Mouse (Mus musculus): Measurements from ENCODE around the gene Col5a1.

The Col5a1 gene

DNA sequence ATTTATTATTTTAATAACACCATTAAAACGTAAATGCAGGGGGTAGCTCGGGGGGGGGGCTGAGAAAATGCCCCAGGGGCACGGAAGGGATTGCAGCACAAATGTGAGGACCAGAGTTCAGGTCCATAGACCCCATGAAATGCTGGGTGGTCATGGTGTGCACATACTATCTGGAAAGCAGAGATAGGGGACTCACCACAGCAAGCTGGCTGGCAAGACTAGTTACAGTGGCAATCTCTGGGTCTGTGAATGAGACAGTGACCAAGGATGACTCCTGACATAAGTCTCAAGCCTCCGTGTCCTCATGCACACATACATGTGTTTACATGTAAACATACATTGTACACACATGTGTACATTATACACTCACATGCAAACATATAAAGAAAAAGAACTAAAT is 90.3 kb downstream of the Col5a1 start:
- no peak for DNase-seq

DNA sequence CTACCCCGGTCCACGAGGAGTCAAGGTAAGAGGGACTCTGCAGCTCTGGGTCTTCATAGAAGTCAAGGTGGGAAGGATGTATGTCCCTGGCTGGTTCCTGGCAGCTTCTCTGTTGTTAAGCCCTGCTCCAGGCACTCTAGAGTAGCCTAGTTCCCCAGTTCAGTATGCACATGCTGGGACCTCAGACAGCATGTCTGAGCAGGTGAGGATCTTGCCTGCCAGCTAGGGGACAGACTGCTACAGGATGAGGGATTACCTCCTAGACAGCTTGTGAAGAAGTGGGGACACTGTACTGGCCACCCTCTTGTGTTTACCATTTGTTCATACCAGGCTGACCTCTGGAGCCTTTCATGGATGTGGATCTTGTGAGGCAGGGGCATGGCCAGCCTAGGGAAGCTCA is 94.8 kb downstream of the Col5a1 start:
- DNase-seq: no peak

DNA sequence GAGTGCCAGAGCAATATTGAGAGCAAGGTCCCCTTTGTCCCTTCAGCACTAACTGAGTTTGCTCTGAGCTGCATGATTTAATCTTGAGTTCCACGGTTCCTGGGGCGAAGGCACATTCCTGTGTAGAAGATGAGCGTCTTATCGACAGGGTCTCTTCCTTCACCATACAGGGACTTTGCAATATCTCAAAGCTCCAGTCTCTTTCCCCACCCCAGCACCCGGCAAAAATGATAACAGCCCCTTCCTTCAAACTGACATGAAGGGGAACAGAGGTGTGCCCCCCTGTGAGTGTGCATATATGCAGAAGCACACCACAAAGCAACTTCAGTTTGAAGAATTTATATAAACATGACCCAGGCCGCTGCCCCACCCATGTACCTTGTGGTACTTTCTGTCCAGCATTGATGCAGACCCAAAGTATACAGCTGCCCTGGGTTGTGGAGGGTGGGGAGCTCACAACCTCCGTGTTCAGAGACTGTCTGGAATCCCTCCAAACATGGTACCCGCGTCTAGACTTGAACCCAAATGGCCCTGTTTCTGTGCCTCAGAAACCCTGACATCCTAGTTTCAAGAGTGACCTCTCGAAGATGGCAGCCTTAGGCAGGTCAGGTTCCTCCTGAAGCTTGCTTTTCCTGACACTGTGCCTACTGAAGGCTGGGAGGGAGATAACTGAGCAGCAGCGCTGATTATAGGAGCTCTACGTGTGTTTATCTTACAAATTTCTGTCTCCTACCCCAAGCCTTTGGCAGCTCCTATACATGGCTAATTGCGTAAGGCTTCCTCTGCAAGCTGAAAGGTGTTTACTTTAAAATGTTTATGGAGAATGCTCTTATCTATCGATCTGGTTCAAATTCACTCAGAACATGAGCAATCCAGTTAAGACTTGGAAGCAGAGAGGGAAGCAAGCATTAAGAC is 95.7 kb downstream of the Col5a1 start:
- no peak for DNase-seq

DNA sequence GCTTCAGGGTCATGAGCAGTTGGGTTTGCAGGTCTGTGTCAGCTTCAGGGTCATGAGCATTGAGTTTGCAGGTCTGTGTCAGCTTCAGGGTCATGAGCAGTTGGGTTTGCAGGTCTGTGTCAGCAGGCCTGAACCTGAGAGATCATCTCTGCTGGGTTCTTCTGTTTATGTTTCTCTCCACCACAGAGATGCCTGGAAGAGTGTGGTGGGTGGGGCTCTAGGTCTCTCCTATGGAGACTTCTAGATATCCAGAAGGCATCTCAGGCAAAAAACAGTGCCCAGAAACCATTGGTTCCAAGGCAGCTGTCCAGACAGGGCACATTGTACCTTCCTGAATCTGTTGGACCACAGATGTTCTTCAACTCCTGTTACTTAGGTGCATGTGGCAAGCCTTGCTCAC is 96.9 kb downstream of the Col5a1 start:
- DNase-seq: no peak

DNA sequence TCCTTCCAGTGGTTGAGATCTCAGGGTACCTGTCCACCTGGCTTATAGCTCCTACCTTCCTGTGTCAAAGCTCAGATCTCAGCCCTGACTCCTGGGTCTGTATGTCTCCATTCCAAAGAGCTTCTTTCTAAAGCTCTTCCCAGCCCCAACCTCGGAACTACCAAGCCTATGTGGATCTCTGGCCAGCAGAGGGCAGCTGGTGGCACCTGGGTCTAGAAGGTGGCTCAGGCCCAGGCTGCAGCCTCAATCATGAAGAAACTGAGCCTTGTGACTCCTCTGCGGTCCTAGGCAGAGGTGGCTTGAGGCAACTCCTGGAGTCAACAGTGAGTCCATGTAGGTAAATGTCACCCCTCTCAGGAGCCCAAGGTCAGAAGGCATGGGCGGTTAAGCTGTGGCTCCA is 97.7 kb downstream of the Col5a1 start:
- DNase-seq: no peak

DNA sequence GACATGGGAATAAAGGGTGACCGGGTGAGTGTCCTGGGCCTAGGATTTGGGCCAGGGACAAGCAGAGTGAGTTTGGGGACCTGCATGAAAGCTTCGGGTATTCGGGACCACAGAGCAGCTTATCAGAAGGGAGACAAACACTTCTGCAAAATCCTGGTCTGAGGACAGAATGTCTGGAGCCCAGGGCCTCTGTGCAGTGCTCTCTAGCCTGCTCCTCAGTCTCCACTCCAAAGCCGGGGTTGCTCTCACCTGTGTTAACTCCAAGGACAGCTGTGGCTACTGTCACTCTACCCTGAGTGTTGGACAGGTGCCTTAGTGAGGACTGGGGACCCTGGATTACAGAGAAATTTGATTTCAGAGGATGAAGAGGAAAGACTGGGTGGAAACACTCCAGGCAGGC is 100.5 kb downstream of the Col5a1 start:
- no peak for DNase-seq

DNA sequence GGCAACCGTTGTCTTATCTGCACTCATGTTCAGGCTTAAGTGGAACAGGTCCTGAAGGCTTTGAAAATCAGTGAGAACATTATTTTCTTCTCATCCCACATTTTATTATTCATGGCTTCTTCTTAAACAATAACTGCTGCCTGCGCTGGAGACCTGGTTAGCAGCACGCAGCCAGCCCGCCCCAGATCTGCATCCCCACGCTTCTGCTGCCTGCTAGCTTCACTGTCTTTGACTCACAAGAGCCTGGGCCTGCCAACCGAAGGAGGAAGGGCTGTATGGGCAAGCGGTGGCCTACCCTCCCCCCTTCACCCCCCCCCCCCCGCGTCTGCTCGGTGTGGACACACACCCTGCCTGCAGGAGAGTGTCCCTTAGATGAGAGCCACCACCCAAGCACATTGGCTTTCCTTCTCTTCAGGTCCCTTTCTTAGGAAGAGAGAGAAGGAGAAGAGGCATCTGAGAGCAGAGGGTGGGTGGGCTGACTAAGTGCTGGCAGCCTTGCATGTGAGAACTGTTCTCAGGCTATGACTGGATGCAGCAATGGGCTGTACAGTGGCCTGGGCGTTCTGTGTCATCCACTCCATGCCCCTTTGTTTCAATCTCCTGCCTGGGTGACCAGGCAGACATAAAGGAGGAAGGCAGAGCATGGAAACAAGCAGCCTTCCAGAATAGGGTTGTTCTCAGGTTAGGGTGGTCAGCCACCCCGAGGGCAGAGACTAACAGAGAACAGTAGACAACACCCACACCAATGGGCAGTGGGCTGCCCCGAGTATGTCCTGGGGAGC is 104.4 kb downstream of the Col5a1 start:
- DNase-seq: no peak

DNA sequence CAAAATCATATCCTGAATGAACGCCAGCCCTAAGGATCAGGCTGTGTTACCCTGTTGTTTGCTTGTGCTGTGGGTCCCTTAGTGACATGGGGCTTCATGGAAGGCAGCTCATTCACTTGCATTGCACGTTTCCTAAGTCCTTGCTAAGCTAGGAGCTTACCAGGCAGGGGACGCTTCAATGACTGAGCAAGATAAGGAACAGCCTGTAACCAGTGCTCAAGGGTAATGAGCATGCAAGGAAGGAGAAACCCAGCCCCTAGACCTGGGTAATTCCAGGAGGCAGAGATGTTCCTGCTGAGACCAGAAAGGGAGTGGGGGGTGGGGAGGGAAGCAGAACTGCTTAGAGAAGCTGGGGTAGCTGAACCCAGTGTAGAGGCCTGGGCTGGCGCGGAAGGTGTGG is 107.2 kb downstream of the Col5a1 start:
- DNase-seq: no peak

DNA sequence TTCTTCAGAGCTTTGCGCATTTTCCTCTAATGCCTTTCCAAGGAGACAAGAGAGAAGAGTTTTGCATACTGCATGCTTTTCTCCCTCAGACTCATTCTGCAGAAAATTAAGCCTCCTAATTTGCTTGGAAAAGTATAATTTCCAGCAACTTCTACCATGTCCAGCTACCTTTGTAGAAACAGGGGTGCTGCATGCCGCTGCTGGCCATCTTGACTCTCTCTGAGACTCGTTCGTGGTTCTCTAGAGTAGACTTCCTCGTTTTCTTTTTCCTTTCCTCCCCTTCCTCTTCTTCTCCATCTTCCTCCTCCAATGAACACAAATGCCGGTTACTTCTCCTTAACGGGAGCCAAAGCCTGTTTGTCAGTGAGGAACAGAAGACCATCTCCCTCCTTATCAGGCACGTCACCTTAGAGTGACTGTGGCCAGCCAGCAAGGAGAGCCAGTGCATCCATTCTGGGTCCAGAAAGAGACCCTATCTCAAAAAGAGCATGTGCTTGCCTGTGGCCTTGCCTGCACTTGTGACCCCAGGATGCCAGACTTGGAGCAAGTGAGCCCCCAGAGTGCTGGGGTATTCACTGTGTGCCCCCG is 113.9 kb downstream of the Col5a1 start:
- DNase-seq: no peak

DNA sequence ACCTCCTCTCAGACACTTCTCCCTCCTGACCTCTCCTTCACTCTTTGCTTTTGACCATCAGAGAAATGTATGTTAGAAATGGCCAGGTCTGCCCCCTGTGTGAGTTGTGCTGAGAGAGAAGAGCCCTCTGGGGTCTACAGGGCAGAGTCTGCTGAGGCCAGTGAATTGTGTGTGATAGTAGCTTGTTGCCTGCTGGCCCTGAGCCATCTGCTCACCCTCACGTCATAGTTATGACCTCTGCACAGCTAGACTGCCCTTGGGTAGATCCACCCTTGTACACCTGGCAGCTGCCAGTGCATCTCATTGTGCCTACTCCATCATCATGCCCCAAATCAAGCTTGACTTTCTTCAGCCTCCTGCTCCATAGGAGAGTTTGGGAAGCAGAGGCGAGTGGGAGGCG is 114.4 kb downstream of the Col5a1 start:
- no peak for DNase-seq

DNA sequence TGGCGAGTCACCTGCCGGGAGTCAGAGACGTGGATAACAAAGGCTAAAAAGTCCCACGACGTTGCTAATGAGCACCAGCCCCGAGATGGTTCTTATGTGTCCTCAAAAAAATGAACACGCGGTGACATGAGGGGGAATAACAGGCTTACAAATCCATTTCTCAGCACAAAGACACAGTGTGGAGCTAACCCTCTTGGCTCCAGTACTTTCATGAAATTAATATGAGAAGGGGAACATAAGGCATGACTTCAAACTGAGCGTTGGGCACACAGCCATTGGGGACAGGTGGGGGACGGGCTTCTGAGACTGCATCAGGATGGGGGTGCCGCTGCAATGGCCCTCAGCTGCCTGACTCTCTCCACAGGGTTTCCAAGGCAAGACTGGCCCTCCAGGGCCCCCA is 115.0 kb downstream of the Col5a1 start:
- DNase-seq: no peak

DNA sequence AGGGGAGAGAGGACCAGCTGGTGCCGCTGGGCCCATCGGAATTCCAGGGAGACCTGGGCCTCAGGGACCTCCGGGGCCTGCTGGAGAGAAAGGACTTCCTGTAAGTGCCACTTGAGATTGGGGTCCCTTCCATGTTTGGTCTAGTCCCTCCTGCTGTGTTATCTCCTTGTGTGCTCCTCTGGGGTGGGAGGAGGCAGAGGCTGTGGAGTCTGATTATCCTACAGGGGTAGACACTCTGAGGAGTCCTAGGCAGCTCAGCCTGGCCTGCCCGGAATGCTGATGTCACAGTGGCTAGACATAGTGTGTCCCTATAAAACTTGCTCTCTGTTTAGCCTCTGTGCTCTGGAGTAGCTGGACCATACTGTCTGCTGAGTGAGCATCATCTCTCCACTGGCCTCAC is 119.0 kb downstream of the Col5a1 start:
- DNase-seq: no peak

DNA sequence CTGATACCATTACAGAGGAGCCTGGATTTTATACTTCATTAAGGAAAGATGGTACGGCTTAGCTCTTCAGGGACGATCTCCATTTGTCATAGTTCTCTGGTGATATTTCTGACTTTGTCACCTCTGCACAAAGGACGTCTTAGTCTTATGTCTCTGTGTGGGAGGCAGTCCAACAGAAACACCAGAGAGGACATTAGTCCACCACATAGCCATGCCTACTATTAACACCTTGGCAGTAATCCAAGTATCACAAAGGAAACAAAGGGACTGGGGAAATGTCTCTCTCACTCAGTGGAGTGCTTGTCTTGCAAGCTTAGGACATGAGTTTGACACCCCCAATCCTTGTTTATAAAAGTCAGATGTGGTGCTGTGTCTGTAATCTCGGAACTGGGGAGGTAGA is 122.0 kb downstream of the Col5a1 start:
- no peak for DNase-seq

DNA sequence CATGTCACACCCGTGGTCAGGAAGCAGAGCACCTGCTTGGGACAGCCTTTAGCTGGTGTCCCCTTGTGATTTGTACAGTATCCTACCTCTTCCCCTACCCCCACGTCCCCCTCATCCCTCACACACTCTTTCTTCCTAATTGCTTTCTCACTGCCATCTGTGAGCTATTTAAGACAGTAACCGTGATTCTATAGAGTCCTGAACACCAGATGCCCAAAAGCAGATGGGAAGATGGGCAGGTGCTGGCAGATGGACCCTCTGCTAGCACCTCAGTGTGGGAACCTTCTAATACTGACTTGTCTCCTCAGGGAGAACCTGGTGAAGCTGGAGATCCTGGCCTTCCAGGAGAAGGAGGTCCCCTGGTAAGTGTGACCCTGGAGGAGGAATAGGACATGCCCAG is 126.1 kb downstream of the Col5a1 start:
- peak; percentile 19 for DNase-seq

DNA sequence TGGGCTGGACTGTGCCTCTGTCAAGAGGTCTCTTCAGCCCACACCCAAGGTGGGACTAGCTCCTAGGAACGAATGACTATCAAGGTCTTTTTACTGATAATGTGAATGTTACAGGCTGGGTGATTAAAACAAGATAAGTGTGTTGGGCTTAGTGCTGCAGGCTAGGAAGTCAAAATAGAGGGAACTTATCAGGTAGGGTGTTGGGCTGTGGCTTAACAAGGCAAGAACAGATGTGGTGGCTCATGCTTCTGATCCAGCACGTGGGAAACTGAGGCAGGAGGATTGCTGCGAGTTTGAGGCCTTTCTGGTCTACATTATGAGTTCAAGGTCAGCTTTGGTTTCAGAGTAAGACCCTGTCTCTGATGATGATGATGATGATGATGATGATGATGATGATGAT is 128.6 kb downstream of the Col5a1 start:
- DNase-seq: no peak

DNA sequence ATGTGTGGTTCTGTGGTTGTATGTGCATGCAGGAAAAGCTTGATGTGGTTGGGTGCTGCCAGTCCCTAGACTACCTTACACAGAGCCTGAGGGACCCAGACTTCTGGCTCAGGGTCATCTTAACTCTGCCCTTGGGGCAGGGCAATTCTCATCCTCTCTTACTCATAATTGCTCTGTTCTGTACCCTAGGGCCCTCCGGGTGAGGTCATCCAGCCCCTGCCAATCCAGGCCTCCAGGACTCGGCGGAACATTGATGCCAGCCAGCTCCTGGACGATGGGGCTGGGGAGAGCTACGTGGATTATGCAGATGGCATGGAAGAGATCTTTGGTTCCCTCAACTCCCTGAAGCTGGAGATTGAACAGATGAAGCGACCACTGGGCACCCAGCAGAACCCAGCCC is 138.2 kb downstream of the Col5a1 start:
- DNase-seq: no peak

DNA sequence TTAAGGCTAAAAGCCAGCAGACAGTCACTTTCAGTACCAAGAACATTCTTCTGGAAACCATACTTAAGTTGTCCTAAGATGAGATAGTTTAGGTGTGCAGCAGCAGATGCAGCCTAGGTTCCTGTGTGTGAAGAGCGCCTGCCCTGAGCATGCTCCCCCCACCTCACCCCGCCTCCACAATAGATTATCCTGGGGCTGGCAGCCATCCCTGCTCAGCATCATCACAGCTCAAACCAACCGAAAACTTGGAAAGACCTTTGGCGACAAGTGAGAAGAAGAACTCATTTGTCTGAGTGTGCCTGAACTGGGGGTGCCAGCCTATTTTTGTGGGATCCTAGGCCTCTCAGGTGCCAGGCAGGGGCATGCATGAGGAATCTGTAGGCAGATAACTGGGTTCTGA is 139.6 kb downstream of the Col5a1 start:
- no peak for DNase-seq

DNA sequence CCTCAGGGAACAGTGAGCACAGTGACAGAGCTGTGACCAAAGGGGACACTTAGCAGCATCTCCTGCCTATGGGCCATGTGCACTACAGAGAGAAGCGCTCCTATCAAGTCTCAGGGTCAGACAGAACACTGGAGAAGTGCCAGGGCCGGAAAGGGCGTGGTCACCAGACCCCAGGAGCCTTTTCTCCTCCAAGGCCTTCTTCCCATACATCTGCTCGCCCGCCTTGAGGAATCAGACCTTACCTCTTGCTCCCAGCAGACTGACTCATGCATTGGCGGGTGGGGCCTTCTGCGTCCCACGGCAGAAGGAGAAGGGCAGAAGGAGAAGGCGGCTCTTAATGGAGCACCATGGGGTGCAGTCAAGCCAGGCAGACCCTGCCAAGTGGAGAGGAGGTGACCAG is 145.6 kb downstream of the Col5a1 start:
- no peak for DNase-seq

DNA sequence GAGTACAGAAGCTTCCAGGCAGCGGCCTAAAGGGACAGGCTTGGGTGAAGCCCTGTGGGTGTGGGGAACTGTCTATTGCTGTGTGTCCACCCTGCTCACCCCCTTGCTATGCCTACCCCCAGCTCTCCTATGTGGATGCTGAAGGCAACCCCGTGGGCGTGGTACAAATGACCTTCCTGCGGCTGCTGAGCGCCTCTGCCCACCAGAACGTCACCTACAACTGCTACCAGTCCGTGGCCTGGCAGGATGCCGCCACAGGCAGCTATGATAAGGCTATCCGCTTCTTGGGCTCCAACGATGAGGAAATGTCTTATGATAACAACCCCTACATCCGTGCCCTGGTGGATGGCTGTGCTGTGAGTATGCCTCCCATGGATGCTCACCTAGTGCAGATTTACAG is 146.2 kb downstream of the Col5a1 start:
- no peak for DNase-seq

DNA sequence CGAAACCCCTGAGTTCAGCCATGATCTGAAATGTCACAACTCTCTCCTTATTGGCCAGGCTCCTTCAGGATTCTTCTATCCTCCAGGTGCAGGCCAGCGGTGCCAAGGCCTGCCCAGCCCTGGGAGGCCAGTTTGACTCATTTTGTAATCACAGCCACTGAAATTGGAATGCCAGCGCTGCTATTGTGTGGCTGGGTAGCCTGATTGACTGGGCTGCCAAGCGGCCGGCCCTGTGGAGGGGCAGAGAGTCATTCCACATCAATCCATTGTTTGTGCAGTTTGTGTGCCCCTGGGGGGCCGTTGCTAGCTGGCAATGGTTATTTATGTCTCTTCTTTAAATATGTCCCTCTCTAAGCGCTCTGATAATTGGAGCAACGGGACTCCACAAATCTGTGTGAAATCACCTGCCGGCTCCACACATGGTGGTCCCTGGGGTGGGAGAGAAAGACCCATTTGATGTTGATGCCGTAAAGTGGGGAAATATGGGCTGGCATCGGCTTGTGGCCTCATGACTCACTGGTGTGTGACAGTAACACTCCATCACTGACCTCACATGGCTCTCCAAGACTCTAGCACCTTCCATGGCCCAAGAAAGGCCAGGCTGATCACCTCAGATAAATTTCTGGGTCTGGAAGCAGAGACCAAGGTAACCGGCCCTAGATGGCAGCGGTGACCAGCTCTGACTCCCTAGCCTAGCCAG is 147.9 kb downstream of the Col5a1 start:
- no peak for DNase-seq

DNA sequence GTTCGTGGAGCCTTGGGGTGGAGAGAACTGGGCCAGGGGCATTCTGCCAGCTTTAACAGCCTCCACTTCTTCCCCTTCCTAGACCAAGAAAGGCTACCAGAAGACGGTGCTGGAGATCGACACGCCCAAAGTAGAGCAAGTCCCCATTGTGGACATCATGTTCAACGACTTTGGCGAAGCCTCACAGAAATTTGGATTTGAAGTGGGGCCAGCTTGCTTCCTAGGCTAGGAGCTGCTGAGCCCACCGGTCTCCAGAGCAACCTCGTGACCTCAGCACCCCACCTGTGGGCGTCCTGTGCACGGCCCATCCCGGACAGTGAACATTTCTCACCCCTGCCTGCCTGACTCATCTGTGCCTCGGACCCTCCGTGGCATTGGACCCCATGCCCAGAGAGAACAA is 150.6 kb downstream of the Col5a1 start:
- DNase-seq: no peak

DNA sequence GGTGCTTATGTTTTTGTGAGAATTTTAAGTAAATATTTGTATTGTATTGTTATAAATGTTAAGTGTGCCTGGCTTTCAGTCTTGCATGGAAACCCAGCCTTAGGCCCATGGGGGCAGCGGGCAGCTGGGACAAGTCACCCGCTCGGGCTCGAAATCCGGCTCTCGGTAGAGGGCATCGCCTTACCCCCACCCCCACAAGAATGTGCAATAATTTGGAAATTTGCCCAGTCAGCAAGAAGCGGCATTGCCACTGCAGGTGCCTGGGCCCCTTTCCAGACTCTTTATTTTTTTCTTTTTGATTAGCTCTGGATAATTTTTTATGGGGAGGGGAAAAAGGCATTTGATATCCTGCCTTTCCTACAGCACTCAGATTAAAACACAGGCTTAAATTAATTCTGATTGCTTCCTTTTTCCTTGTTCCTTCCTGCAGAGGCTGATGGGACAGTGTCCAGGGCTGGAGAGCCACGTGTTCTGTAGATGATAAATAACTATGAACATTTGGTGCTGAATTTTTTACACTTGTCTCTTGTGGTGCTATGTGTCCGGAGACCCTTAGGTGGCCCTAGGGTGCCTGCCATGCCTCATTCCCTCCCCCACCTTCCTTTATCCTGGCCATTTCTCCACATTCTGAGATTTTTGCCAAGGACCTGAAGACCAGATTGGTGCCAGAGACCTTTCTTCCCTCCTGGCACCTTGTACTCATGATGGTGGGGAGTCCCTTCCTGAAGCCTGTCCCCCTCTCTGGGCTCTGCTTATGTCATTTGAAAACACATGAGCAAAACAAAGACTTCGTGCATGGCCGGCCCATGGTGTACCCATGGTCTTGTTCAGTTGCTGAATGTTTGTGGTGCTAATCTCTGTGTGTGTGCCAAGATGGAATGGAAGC is 151.5 kb downstream of the Col5a1 start:
- no peak for DNase-seq
